Mouse (Mus musculus) testis, adult 2 months (tissue): Measurements from ENCODE around the gene Ptrh1.

Experiments used
- CTCF ChIP-seq: fragments of 200-500 bp; IDR thresholded peaks from 2 replicates; pipeline ENCODE4 v1.5.1; 2012; ENCODE audit warnings: low read depth, mild to moderate bottlenecking, inconsistent platforms, low read length, moderate library complexity; ENCODE audit not compliant: control insufficient read depth, insufficient read depth, insufficient replicate concordance
- POLR2A ChIP-seq: fragments of 200-500 bp; IDR thresholded peaks from 2 replicates; pipeline ENCODE4 v1.6.1; 2012; ENCODE audit warnings: low read depth, mild to moderate bottlenecking, inconsistent platforms, low read length, moderate library complexity; ENCODE audit not compliant: control insufficient read depth

DNA sequence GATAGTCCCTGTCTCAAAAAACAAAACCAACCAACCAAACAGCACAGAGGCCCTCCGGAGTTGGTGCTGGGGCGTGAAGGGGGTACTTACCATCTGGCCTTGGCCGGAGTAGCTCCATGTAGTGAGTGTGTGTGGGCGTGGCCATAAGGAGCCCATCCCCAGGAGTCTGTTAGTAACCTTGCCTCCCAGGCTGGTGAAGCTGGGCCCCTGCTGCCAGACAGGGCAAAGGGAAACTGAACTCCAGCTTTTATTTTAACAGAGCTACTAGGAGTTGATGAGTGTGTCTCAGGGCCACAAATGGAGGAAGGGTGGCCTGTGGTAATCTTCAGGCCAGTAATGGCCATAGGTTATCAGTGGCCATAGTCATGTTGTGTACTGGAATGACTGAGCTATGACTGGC lies 41.1 kb upstream of the Ptrh1 start:
- TF ChIP-seq POLR2A (no peak), CTCF (no peak)
